7 mouse cellular contexts compared by ENCODE assay signal in genomic region chr11:97050216-97050943, GRCm38 (mm10). TPM values are rescaled to one million over a fixed set of nuclear protein-coding genes. Genes with fewer than 3 reads are reported as not detected.
A peak's percentile ranks its signal among the peaks of the same experiment; 100 is the strongest.
DNase-seq lines count a peak whose midpoint lies in the region; ATAC-seq lines count a peak whose summit lies in the region.

Osbpl7 (plus strand) TSS chr11:97050628.

- intact Hi-C loops in left cerebral cortex, postnatal 25 days (cut with DNase I) = no loop called here

- no peaks in the 10 kb centered on the region for H3K27me3 ChIP-seq in intestine, embryonic 14.5 days (replicated peaks; ENCODE audit: control insufficient read depth, insufficient read depth, low read length)

- H3K9me3 ChIP-seq in intestine, embryonic 14.5 days (ENCODE audit: control insufficient read depth, low read length) = no peaks in the 10 kb centered on the region

- peaks cover 16% of the 10 kb centered on the region for H3K4me1 ChIP-seq in intestine, embryonic 14.5 days (replicated peaks; ENCODE audit: control insufficient read depth, insufficient read depth, low read length)

- peak within 1 kb of the TSS; percentile 72 for H3K4me3 ChIP-seq in intestine, embryonic 14.5 days (ENCODE audit: low read depth, low read length)

- DNase-seq in adrenal gland, adult 18-20 months (ENCODE audit: low spot score in 2 of 2) = peak; percentile 52 to 67
- DNase-seq in embryo, embryonic 10 days (ENCODE audit: low spot score) = peak; percentile 85
- peak; percentile 74 for DNase-seq in gastrocnemius, postnatal 25 days
- DNase-seq in intestine, embryonic 14.5 days (ENCODE audit: low spot score) = peak; percentile 78
- DNase-seq in left cerebral cortex, postnatal 25 days (ENCODE audit: low spot score in 2 of 2) = peak; percentile 67 to 82
- DNase-seq in mesoderm, embryonic 11.5 days (ENCODE audit: low read depth, low spot score) = peak; percentile 57
- DNase-seq in right cerebral cortex, postnatal 36 days (ENCODE audit: low spot score in 2 of 2) = peak; percentile 62 to 66

- H3K36me3 ChIP-seq in intestine, embryonic 14.5 days (ENCODE audit: control insufficient read depth, insufficient read depth, low read length) = peaks cover 35% of the 10 kb centered on the region

- 4% methylated on average over 18 of the region's 18 CpGs for WGBS in intestine, embryonic 14.5 days

- peak within 1 kb of the TSS; percentile 92 for H3K4me2 ChIP-seq in intestine, embryonic 14.5 days (ENCODE audit: low read length)

- ATAC-seq in intestine, embryonic 14.5 days (replicated peaks; ENCODE audit: low FRiP score, low TSS enrichment, low read depth) = peak; percentile 49; the same call in 1 of the 2 replicates

- peak within 1 kb of the TSS; percentile 24 for H3K27ac ChIP-seq in intestine, embryonic 14.5 days (ENCODE audit: low read depth)

- peak within 1 kb of the TSS; percentile 76 for H3K9ac ChIP-seq in intestine, embryonic 14.5 days (ENCODE audit: low read length)

RNA-seq across cellular contexts. Expression of gene Osbpl7, which starts in this region (rescaled TPM):
- 1 to 10 TPM; 5.2 to 6.6 TPM for total RNA-seq in adrenal gland, adult 18-20 months (2021)
- total RNA-seq in gastrocnemius, postnatal 25 days (2021) = 1 to 10 TPM; 2.5 to 3.2 TPM
- 7.3 and 7.8 TPM in 2 replicates for polyA plus RNA-seq in intestine, embryonic 14.5 days (2014; fragmentation: Nextera tagmentation; extraction: Ambion mirVana)
- 10 to 100 TPM; 11.2 to 15.3 TPM for total RNA-seq in left cerebral cortex, postnatal 25 days (2021)

Comparison
In these comparisons a context has a peak if more than half of its experiments do, and no peak if none do; other contexts are left out.
1. Peak in every context shown above with its lines: DNase-seq, ATAC-seq, H3K4me3 ChIP-seq and H3K27ac ChIP-seq.